Mouse (Mus musculus) ovary, postnatal 14 days (tissue): Measurements from ENCODE around the gene Ap1g2.

Source experiments
- DNase-seq: peaks from one replicate; pipeline ENCODE4 v3.0.0; 2022; ENCODE audit warnings: low spot score

Ap1g2 gene

GRCm38 (mm10) chr14:55054191-55054749 lies 52.1 kb downstream of the Ap1g2 start:
- DNase-seq: no peak

DNA sequence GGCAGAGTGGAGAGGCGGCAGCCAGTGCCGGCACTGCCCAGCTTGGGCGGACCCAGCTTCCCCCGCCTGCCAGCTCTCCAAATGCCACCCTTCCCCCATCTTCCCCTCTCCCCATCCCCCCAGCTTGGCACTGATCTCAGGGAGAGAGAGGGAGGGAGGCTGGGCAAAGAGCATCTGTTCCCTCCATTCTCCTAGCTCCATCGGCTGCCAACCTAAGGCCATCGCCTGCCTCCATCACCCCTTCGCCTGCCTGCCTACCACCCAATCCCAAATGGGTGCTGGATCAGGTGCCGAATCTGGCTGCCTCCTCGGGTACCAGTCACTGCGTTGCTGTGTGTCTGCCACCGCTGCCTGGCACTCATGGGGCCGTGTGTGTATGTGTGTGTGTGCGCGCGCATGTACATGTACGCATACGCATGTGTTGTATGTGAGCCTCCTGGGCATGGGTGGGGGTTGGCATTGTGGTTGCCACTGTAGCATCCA lies 52.6 kb downstream of the Ap1g2 start:
- DNase-seq: no peak

DNA sequence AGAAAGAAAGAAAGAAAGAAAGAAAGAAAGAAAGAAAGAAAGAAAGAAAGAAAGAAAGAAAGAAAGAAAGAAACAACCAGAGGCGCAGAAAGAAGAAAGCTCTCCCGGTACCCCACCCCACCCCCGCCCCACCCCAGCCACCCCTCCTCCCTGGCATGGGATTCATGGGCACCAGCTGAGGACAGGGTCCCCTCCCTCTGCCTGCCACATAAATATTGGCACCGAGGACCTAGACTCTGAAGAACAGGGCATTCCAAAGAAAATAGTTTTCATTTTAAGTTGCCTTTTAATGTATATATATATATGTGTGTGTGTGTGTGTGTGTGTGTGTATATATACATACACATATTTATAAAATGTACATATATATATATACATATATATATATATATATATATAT lies 53.3 kb downstream of the Ap1g2 start:
- DNase-seq: no peak

DNA sequence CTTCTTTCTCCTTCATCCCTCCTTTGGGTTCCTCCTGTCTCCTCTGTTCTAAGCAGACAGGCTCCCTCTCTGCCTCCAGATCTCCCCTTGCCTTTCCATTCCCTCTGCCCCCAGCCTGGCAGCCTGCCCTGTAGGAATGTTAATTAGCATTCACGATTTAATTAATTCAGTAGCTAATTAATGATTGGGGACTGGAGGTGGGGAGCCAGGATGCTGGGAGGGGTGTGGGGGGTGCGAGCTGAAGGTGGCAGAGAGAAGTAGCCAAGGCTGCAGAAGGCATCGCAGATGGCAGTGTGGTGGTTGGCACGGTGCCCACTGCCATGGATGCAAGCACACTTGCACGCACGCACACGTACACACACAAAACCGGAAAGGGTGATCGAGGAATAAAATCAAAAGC lies 53.9 kb downstream of the Ap1g2 start:
- DNase-seq: no peak
